Mouse (Mus musculus) spleen, adult 2 months (tissue): Measurements from ENCODE around the gene Nr1h5. TPM values are rescaled to one million over a fixed set of nuclear protein-coding genes. Genes with fewer than 3 reads are reported as not detected.

ENCODE experiments used
- DNase-seq, 2 experiments: peaks; one replicate each; pipeline versions ENCODE4 v3.0.0 to v3.0.0-alpha.2; 2012 to 2021; ENCODE audit warnings: low spot score in 2 of 2, low read depth in 1 of 2
- H3K27ac ChIP-seq: fragments of 200-500 bp; 2 replicates; pipeline ENCODE4 v1.5.1; 2012; ENCODE audit warnings: low read length, inconsistent platforms; ENCODE audit not compliant: insufficient read depth
- H3K27me3 ChIP-seq: fragments of 200-500 bp; 2 replicates; pipeline ENCODE4 v1.6.1; 2012; ENCODE audit warnings: mild to moderate bottlenecking, moderate library complexity, low read length, inconsistent platforms; ENCODE audit not compliant: control insufficient read depth, insufficient read depth
- H3K36me3 ChIP-seq: fragments of 200-500 bp; 2 replicates; pipeline ENCODE4 v1.6.1; 2012; ENCODE audit warnings: mild to moderate bottlenecking, low read length, inconsistent platforms; ENCODE audit not compliant: control insufficient read depth, insufficient read depth
- H3K4me1 ChIP-seq: fragments of 200-500 bp; 2 replicates; pipeline ENCODE4 v1.6.1; 2011; ENCODE audit warnings: inconsistent platforms; ENCODE audit not compliant: control insufficient read depth, insufficient read depth, insufficient read length
- H3K4me3 ChIP-seq: fragments of 200-500 bp; 2 replicates; pipeline ENCODE4 v1.5.1; 2011; ENCODE audit warnings: mild to moderate bottlenecking, inconsistent platforms; ENCODE audit not compliant: insufficient read depth, insufficient read length; ENCODE audit errors: extremely low read depth
- CTCF ChIP-seq: fragments of 200-500 bp; IDR thresholded peaks from 2 replicates; pipeline ENCODE4 v1.5.1; 2011; ENCODE audit warnings: mild to moderate bottlenecking, inconsistent platforms; ENCODE audit not compliant: insufficient read depth, insufficient read length, insufficient replicate concordance; ENCODE audit errors: extremely low read depth
- POLR2A ChIP-seq: fragments of 200-500 bp; IDR thresholded peaks from 2 replicates; pipeline ENCODE4 v1.6.1; 2011; ENCODE audit warnings: low read depth, low read length, inconsistent platforms
- WGBS: fragments of 180-500 bp; shearing (Covaris S2); methylation state at CpG from one replicate; pipeline ENCODE4 v1.1.7; 2018; 5-methylcytosine and 5-hydroxymethylcytosine counted together
- polyA plus RNA-seq: library from polyadenylated mRNA; depleted of rRNA; stranded (reverse); fragments of >200 nt; gene quantifications from 2 replicates; pipeline ENCODE4 v1.2.3, GENCODE M21; 2012; rRNA removed

Nr1h5 gene
- polyA plus RNA-seq: not detected in 2 replicates

DNA sequence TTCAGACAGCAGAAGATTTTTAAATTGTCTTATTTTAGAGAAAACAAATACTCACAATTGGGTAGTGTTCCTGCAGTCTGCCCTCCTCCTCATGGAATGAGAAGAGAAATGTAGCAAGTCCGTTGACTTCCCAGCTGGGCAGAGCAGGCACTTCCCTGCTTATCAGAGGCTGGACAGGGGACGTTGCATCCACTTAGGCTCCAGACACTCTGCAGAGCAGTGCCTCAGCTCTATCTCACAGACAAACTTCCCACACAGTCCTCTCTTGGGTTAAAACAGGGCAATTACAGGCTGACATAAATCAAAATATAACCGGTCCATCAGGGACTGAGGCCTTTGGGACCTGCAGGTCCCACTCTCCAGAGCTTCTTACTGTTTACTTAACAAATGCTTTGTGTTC, at the start of gene Nr1h5:
TSS of gene Nr1h5 (minus strand) at position 101 of the 400 bp plus-strand sequence.
- H3K27me3 ChIP-seq: no peaks in the 10 kb centered on the region
- no peaks in the 10 kb centered on the region for H3K36me3 ChIP-seq
- 64% methylated on average over 3 of the region's 3 CpGs for WGBS
- H3K4me3 ChIP-seq: no peak within 1 kb of the TSS
- no peaks in the 10 kb centered on the region for H3K4me1 ChIP-seq
- no peak for DNase-seq
- no peak within 1 kb of the TSS for H3K27ac ChIP-seq
- no peak for TF ChIP-seq POLR2A

DNA sequence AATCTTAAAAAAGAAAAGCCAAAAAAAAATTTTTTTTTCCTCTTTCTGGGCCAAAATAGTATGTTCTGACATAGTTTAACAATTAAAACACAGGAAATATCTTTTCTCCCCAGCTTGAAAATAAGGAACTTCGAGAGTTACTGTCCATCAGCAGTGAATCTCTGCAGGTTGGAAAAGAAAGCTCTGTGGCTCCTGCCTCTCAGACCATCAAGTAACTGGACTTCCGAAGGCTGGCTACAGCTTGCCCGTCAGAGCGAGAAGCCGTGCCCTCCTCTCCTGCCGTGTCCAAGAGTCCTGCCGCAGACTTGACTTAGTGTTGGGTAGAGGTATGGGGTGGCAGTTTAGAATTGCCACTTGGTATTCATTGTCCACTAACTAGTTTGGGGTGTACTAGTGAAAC, 37.7 kb upstream of the Nr1h5 start:
- Histone ChIP-seq H3K27ac (no peak overlapping the region), H3K4me1 (peaks cover 3% of the 10 kb centered on the region; the same call in 1 of the 2 replicates), H3K27me3 (no peaks in the 10 kb centered on the region), H3K36me3 (peaks cover 36% of the 10 kb centered on the region), H3K4me3 (no peak overlapping the region)
- DNase-seq: no peak
- TF ChIP-seq CTCF (no peak), POLR2A (no peak)
- 94% methylated on average over 7 of the region's 7 CpGs for WGBS

DNA sequence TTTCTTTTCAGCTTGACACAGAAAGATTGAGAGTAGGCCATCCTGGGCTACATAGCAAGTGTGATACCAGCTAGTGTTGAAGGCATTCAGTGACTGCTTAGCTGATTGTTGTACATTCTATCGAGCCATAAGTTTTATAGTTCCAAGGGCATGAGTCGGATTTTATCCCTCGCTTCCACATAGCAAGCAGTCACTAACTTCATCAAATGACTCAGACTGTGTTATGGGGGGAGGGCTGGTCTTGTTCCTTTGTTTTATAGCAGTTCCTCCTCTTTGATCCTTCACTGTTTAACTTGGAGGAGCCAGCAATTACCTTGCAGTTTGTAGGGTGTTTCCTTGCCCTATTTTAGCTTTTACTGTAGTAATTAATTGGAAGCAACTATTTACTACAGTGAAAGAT, 33.7 kb upstream of the Nr1h5 start:
- H3K4me1 ChIP-seq: peaks cover 3% of the 10 kb centered on the region
- DNase-seq: no peak
- no peak overlapping the region for H3K4me3 ChIP-seq
- no peak for TF ChIP-seq CTCF
- no peak for TF ChIP-seq POLR2A
- H3K36me3 ChIP-seq: peaks cover 22% of the 10 kb centered on the region
- no peaks in the 10 kb centered on the region for H3K27me3 ChIP-seq
- WGBS: 92% methylated on average over 3 of the region's 3 CpGs
- H3K27ac ChIP-seq: no peak overlapping the region

DNA sequence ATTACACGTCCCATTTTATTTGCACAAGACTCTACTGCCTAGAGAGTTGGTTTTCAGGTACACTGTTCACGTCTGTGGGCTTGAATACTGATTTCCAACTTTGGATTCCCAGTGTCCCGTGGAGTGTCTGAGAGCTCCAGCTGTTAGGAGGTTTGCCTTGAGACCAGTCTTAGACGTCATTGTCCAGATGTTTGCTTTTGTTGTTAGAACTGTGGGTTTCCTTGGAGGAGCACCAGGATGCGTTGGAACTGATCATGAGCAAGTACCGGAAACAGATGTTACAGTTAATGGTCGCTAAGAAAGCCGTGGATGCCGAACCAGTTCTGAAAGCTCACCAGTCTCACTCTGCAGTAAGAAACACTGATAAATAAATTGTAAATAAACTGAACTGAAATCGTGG, 33.1 kb upstream of the Nr1h5 start:
- Histone ChIP-seq H3K4me3 (no peak overlapping the region), H3K27me3 (no peaks in the 10 kb centered on the region), H3K27ac (peak overlapping the region; percentile 39; the same call in 1 of the 2 replicates), H3K4me1 (peaks cover 3% of the 10 kb centered on the region), H3K36me3 (peaks cover 20% of the 10 kb centered on the region)
- 65% methylated on average over 10 of the region's 10 CpGs for WGBS
- DNase-seq: no peak
- no peak for TF ChIP-seq POLR2A
- TF ChIP-seq CTCF: no peak

DNA sequence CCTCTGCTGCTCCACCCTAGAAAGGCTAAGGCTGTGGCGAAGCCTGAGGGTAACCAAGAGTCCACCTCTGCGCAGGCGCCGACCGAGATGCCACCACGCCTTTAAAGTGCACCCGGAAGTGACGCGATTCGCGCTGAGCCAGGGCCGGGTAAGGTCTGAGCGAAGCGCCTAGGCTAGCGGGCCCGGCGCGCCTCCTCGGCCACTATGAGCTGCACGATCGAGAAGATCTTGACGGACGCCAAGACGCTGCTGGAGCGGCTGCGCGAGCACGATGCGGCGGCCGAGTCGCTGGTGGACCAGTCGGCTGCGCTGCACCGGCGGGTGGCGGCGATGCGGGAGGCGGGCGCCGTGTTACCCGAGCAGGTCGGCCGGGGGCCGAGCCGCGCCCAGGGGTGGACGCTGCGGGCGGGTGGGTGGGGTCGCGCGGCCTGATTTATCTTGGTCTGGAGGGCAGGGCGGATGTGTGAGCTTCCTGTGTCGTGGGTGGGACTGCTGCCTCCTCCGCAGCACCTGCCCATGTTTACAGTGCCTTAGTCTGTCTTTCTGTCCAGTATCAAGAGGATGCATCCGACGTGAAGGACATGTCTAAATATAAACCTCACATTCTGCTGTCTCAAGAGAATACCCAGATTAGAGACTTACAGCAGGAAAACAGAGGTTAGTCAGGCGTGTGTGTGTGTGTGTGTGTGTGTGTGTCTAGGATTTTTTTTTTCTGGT, 31.8 kb upstream of the Nr1h5 start, which contains the start of gene Sike1:
TSS of gene Sike1 (plus strand) at position 104 of the 717 bp plus-strand sequence.
- H3K36me3 ChIP-seq: peaks cover 17% of the 10 kb centered on the region
- peak; percentile 90 to 96 for DNase-seq
- peak; percentile 92 for TF ChIP-seq POLR2A
- no peak for TF ChIP-seq CTCF
- 0% methylated on average over 60 of the region's 60 CpGs for WGBS
- H3K27me3 ChIP-seq: no peaks in the 10 kb centered on the region
- peaks cover 3% of the 10 kb centered on the region for H3K4me1 ChIP-seq
- H3K4me3 ChIP-seq: peak within 1 kb of the TSS; percentile 91
- peak within 1 kb of the TSS; percentile 100 for H3K27ac ChIP-seq

DNA sequence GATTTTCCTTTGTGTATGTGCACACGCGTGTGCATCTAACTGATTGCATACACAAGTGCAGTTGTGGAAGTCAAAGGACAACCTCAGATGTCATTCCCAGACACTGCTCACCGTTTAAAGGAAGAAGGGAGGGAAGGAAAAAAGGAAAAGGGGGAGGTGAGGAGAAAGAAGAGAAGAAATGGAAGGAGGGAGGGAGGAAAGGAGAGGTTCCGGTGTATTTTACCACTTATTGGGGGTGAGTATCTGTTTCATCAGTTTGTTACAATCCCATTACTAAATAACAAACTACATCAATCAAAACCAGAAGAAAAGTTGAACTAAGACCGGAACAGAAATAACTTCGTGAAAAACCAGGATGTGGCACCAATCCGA, 31.3 kb upstream of the Nr1h5 start:
- Histone ChIP-seq H3K4me3 (peak overlapping the region; percentile 91; the same call in 1 of the 2 replicates), H3K36me3 (peaks cover 13% of the 10 kb centered on the region), H3K4me1 (peaks cover 3% of the 10 kb centered on the region), H3K27me3 (no peaks in the 10 kb centered on the region), H3K27ac (peak overlapping the region; percentile 100)
- no peak for DNase-seq
- TF ChIP-seq POLR2A: no peak
- TF ChIP-seq CTCF: no peak
- WGBS: 38% methylated on average over 7 of the region's 7 CpGs

DNA sequence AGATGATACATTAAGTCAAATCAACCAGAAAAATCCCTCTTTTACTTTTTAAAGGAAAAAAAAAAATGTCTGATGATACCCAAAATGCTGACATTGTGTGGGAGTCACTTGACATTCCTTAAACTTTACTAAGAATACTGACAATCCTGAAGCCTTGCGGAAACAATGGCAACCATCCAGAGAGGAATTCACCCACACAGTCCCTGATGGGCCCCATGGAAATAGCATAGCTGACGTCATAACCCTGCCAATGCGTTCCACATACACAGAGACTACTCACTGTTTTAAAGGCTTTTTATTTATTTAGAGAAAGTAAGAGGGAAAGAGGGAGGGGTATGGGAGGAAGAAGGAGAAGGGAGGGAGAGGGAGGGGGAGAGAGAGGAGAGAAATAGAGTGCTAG, 29.0 kb upstream of the Nr1h5 start:
- TF ChIP-seq CTCF: no peak
- no peak for TF ChIP-seq POLR2A
- WGBS: 68% methylated on average over 3 of the region's 3 CpGs

More for the DNA sequence above, 29.0 kb upstream of the Nr1h5 start:
- H3K36me3 ChIP-seq: no peaks in the 10 kb centered on the region
- no peak overlapping the region for H3K27ac ChIP-seq
- no peaks in the 10 kb centered on the region for H3K27me3 ChIP-seq
- H3K4me1 ChIP-seq: peaks cover 3% of the 10 kb centered on the region
- DNase-seq: no peak
- H3K4me3 ChIP-seq: no peak overlapping the region
